Mouse (Mus musculus) erythroblast, embryonic 14.5 days (primary cell): ENCODE measurements around the gene Espl1. TPM values are rescaled to one million over a fixed set of nuclear protein-coding genes. Genes with fewer than 3 reads are reported as not detected.

Source experiments
- H3K27me3 ChIP-seq: 2 replicates; pipeline ENCODE4 v1.6.1; 2012; ENCODE audit warnings: inconsistent platforms; ENCODE audit not compliant: control insufficient read depth
- H3K36me3 ChIP-seq: 2 replicates; pipeline ENCODE4 v1.6.1; 2012; ENCODE audit warnings: mild to moderate bottlenecking, inconsistent platforms; ENCODE audit not compliant: control insufficient read depth
- H3K4me1 ChIP-seq: 2 replicates; pipeline ENCODE4 v1.6.1; 2012; ENCODE audit warnings: inconsistent platforms; ENCODE audit not compliant: control insufficient read depth
- H3K4me3 ChIP-seq: replicated peaks from 2 replicates; pipeline ENCODE3; 2012; ENCODE audit warnings: moderate library complexity, mild to moderate bottlenecking, inconsistent platforms
- H3K9me3 ChIP-seq: 2 replicates; pipeline ENCODE4 v1.6.1; 2012; ENCODE audit warnings: low read length, inconsistent platforms, mixed read lengths; ENCODE audit not compliant: control insufficient read depth
- GATA1 ChIP-seq: IDR thresholded peaks from 2 replicates; pipeline ENCODE4 v1.6.1; 2012; ENCODE audit warnings: low read length, inconsistent platforms, mixed read lengths
- TAL1 ChIP-seq: IDR thresholded peaks from 3 replicates; pipeline ENCODE4 v1.6.1; 2012; ENCODE audit warnings: low read length, inconsistent platforms, mixed read lengths
- polyA plus RNA-seq: library from polyadenylated mRNA; stranded (reverse); fragments of >175 nt; gene quantifications from 2 replicates; pipeline ENCODE4 v1.2.3, GENCODE M21; 2012

The Espl1 gene
- polyA plus RNA-seq, 1 experiment: 12.0 TPM

DNA sequence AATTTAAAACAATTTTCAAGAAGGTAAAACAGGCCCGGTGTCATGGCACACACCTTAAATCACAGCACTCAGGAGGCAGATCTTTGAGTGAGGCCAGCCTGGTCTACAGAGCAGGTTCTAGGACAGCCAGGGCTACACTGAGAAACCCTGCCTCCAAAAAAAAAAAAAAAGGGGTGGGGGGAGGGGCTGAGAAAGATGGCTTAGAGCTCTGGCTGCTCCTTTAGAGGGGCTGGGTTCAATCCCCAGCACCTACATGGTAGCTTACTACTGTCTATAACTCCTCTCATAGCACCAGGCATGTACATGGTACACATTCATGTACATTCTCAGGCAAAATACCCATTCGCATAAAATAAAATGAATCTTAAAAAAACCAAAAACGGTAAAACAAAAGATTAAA lies 48.4 kb downstream of the Espl1 start:
- TF ChIP-seq TAL1 (no peak), GATA1 (no peak)
- Histone ChIP-seq H3K4me3 (no peak overlapping the region), H3K9me3 (no peaks in the 10 kb centered on the region), H3K36me3 (peaks cover 78% of the 10 kb centered on the region), H3K27me3 (no peaks in the 10 kb centered on the region), H3K4me1 (peaks cover 13% of the 10 kb centered on the region)

DNA sequence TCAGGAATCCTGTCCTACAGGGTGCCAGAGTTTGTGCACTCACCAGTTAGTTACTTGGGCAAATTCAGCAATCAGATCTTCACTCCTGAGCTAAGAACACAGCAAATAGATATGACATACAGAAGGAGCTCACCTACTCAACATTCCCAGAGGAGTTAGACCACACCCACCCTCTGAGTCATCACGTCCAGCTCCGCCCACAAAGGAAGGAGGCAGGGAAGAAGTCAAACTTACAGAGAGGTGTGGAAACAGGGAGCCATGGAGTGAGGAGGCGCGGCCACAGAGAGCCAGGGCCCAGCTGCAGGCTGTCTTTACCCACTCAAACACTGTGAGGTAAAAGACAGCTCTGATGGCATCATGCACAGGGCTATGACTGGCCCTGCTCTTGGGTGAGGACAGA lies 50.4 kb downstream of the Espl1 start:
- H3K4me3 ChIP-seq: no peak overlapping the region
- H3K27me3 ChIP-seq: no peaks in the 10 kb centered on the region
- peaks cover 24% of the 10 kb centered on the region for H3K4me1 ChIP-seq
- H3K9me3 ChIP-seq: no peaks in the 10 kb centered on the region
- H3K36me3 ChIP-seq: peaks cover 67% of the 10 kb centered on the region
- TF ChIP-seq TAL1 (no peak), GATA1 (no peak)

GRCm38 (mm10) chr15:102350138-102350941 lies 54.3 kb downstream of the Espl1 start, which contains the start of gene Aaas:
TSS of gene Aaas (minus strand) at chr15:102350771.
- Histone ChIP-seq H3K9me3 (no peaks in the 10 kb centered on the region; the same call in 1 of the 2 replicates), H3K27me3 (peaks cover 25% of the 10 kb centered on the region), H3K36me3 (peaks cover 32% of the 10 kb centered on the region), H3K4me3 (peak within 1 kb of the TSS; percentile 95), H3K4me1 (peaks cover 30% of the 10 kb centered on the region)
- TF ChIP-seq TAL1: no peak
- no peak for TF ChIP-seq GATA1

GRCm38 (mm10) chr15:102350942-102351291 lies 54.9 kb downstream of the Espl1 start:
- Histone ChIP-seq H3K4me1 (peaks cover 32% of the 10 kb centered on the region), H3K27me3 (peaks cover 30% of the 10 kb centered on the region)
- no peak for TF ChIP-seq TAL1
- TF ChIP-seq GATA1: no peak

GRCm38 (mm10) chr15:102352177-102352576 lies 56.1 kb downstream of the Espl1 start:
- peaks cover 30% of the 10 kb centered on the region for H3K4me1 ChIP-seq
- peaks cover 13% of the 10 kb centered on the region for H3K36me3 ChIP-seq
- no peak overlapping the region for H3K4me3 ChIP-seq
- H3K9me3 ChIP-seq: peaks cover 6% of the 10 kb centered on the region; the same call in 1 of the 2 replicates
- TF ChIP-seq GATA1 (no peak), TAL1 (no peak)
- H3K27me3 ChIP-seq: peaks cover 43% of the 10 kb centered on the region

More at GRCm38 (mm10) chr15:102350942-102351291, 54.9 kb downstream of the Espl1 start:
- Histone ChIP-seq H3K36me3 (peaks cover 26% of the 10 kb centered on the region), H3K4me3 (peak overlapping the region; percentile 95), H3K9me3 (peaks cover 4% of the 10 kb centered on the region; the same call in 1 of the 2 replicates)

GRCm38 (mm10) chr15:102353986-102354385 lies 57.9 kb downstream of the Espl1 start:
- TF ChIP-seq GATA1: no peak
- TF ChIP-seq TAL1: no peak
- H3K9me3 ChIP-seq: peaks cover 6% of the 10 kb centered on the region; the same call in 1 of the 2 replicates
- H3K4me1 ChIP-seq: peaks cover 27% of the 10 kb centered on the region
- peaks cover 61% of the 10 kb centered on the region for H3K27me3 ChIP-seq
- H3K36me3 ChIP-seq: peaks cover under 1% of the 10 kb centered on the region
- H3K4me3 ChIP-seq: no peak overlapping the region

- Histone ChIP-seq H3K4me3 (peak overlapping the region; percentile 45), H3K4me1 (peaks cover 17% of the 10 kb centered on the region), H3K9me3 (peaks cover 6% of the 10 kb centered on the region; the same call in 1 of the 2 replicates), H3K27me3 (peaks cover 74% of the 10 kb centered on the region), H3K36me3 (no peaks in the 10 kb centered on the region)
- TF ChIP-seq TAL1: no peak
- TF ChIP-seq GATA1: no peak
Measured at GRCm38 (mm10) chr15:102355134-102355870, 59.2 kb downstream of the Espl1 start.

DNA sequence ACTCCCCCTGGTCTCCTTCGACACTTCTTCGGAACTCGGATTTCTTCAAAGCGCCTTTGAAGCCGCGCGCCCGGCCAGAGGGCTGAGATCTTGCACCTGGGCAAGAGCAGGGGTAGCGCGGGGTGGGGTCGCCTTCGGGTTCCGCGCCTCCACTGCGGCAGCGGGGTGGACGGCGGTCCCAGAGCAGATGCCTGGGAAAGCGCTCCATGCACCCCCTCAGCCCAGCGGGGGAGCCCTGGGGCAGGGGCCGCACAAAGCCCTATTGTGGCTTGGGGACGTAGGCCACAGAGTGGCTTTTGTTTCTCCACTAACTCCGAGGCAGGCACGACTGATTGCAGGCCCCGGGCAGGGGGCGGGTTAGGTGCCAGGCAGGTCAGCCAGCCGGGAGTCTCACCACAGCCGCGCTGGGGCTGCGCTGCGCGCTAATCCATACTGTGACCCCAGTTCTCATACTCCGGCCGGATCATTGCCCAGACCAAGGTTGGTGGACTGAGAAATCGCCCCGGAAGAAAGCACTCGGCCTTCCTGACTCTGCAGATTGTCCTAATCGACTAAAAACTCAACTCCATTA lies 59.9 kb downstream of the Espl1 start:
- TF ChIP-seq GATA1 (no peak), TAL1 (no peak)
- Histone ChIP-seq H3K9me3 (peaks cover 6% of the 10 kb centered on the region; the same call in 1 of the 2 replicates), H3K27me3 (peaks cover 79% of the 10 kb centered on the region), H3K4me1 (peaks cover 17% of the 10 kb centered on the region), H3K4me3 (peak overlapping the region; percentile 45), H3K36me3 (no peaks in the 10 kb centered on the region)
